Mouse (Mus musculus): ENCODE measurements around the gene Ccdc69. TPM values are rescaled to one million over a fixed set of nuclear protein-coding genes. Genes with fewer than 3 reads are reported as not detected.

Ccdc69 gene
- polyA plus RNA-seq, 1 experiment, result 2.2 TPM

DNA sequence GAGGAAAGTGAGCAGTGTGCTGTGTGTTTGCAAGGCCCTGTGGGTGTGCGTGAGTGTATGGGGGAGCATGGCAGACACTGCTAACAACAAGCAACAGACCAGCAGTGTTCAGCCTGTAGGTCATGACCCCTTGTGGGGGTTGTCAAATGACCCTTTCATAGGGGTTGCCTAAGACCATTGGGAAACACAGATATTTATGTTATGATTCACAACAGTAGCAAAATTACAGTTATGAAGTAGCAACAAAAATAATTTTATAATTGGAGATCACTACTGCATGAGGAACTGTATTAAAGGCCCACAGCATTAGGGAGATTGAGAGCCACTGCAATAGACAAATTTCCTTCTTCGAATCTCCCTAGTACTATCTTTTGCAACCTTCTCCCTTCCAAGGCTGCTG, 58.2 kb downstream of the Ccdc69 start:
- Histone ChIP-seq H3K4me1 (ENCODE audit: control insufficient read depth, insufficient read depth, low read length) (peaks cover 14% of the 10 kb centered on the region), H3K36me3 (ENCODE audit: control insufficient read depth, insufficient read depth, low read length) (no peaks in the 10 kb centered on the region), H3K27me3 (ENCODE audit: control insufficient read depth, insufficient read depth, low read length) (no peaks in the 10 kb centered on the region), H3K4me3 (ENCODE audit: control insufficient read depth, low read depth, low read length) (no peak overlapping the region), H3K27ac (ENCODE audit: control insufficient read depth, insufficient read depth, low read depth, low read length) (no peak overlapping the region)
- TF ChIP-seq POLR2A (IDR thresholded peaks at IDR 0.05; ENCODE audit: control insufficient read depth, low read depth, low read length) (no peak), CTCF (IDR thresholded peaks at IDR 0.05; ENCODE audit: control insufficient read depth, insufficient read depth, insufficient replicate concordance, low read depth, low read length) (no peak)

DNA sequence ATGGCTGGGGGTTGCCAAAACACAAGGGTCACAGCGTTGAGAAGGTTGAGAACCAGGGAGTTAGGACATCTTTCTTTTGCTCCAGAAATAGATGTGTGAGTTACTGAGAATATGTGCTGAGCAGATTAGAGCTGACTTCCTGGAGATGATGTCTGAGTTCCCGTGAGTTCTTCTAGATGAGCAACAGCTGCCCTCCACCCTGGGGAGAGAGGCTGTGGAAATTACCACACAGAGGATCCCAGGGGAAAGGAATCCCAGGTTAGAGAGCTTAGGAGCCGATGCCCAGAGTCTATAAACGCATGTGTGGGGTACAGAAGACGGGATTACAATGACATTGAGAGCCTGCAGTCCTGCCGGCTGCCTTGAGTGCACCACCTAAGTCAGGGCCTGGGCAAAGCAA, 59.9 kb downstream of the Ccdc69 start:
- Histone ChIP-seq H3K4me1 (ENCODE audit: control insufficient read depth, insufficient read depth, low read length) (peaks cover 9% of the 10 kb centered on the region), H3K27ac (ENCODE audit: control insufficient read depth, insufficient read depth, low read depth, low read length) (no peak overlapping the region), H3K4me3 (ENCODE audit: control insufficient read depth, low read depth, low read length) (no peak overlapping the region), H3K36me3 (ENCODE audit: control insufficient read depth, insufficient read depth, low read length) (no peaks in the 10 kb centered on the region), H3K27me3 (ENCODE audit: control insufficient read depth, insufficient read depth, low read length) (no peaks in the 10 kb centered on the region)
- TF ChIP-seq CTCF (IDR thresholded peaks at IDR 0.05; ENCODE audit: control insufficient read depth, insufficient read depth, insufficient replicate concordance, low read depth, low read length) (no peak), POLR2A (IDR thresholded peaks at IDR 0.05; ENCODE audit: control insufficient read depth, low read depth, low read length) (no peak)

DNA sequence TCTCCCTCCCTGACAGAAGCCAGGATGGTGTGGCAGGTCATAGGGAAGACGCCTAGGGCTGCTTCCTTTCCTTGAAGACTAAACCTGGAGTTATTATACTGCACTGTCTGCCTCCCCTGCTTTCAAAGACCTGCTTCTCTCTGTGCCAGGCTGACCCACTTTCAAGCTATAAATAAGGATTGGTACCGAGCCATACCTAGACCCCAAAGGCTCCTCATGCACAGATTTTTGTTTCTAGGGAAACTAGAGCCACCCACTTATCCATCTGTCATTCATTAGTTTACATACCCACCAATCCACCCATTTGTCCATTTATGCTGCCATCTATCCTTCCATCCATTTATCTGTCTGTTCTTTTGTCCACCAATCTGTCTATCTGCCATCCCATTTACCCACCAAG, 60.7 kb downstream of the Ccdc69 start:
- H3K27ac ChIP-seq (ENCODE audit: control insufficient read depth, insufficient read depth, low read depth, low read length), result no peak overlapping the region
- TF ChIP-seq POLR2A (IDR thresholded peaks at IDR 0.05; ENCODE audit: control insufficient read depth, low read depth, low read length) (no peak), CTCF (IDR thresholded peaks at IDR 0.05; ENCODE audit: control insufficient read depth, insufficient read depth, insufficient replicate concordance, low read depth, low read length) (no peak)
- no peak overlapping the region for H3K4me3 ChIP-seq (ENCODE audit: control insufficient read depth, low read depth, low read length)
- H3K36me3 ChIP-seq (ENCODE audit: control insufficient read depth, insufficient read depth, low read length), result no peaks in the 10 kb centered on the region
- peaks cover 9% of the 10 kb centered on the region; the same call in 1 of the 2 replicates for H3K4me1 ChIP-seq (ENCODE audit: control insufficient read depth, insufficient read depth, low read length)
- no peaks in the 10 kb centered on the region for H3K27me3 ChIP-seq (ENCODE audit: control insufficient read depth, insufficient read depth, low read length)

DNA sequence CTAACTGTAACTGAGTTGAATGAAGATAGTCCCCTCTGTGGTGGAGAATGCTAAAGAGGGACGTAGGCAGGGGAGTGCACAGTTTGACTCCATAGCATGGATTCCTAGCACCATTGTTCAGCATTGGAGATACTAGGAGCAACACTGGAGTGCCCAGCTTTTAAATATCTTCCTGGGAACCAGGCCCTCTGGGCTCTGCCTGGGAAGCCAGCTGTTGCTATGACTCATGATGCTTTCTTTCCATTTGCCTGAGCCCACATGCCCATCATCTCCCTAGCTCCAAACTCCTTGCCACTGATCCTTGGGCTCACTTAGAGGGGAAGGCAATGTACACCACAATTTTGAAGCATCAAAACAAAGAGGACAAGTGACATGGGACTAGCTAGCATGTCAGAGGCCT, 61.2 kb downstream of the Ccdc69 start:
- TF ChIP-seq CTCF (IDR thresholded peaks at IDR 0.05; ENCODE audit: control insufficient read depth, insufficient read depth, insufficient replicate concordance, low read depth, low read length) (no peak), POLR2A (IDR thresholded peaks at IDR 0.05; ENCODE audit: control insufficient read depth, low read depth, low read length) (no peak)
- H3K4me1 ChIP-seq (ENCODE audit: control insufficient read depth, insufficient read depth, low read length), result peaks cover 9% of the 10 kb centered on the region; the same call in 1 of the 2 replicates
- H3K36me3 ChIP-seq (ENCODE audit: control insufficient read depth, insufficient read depth, low read length), result no peaks in the 10 kb centered on the region
- no peak overlapping the region for H3K27ac ChIP-seq (ENCODE audit: control insufficient read depth, insufficient read depth, low read depth, low read length)
- no peak overlapping the region for H3K4me3 ChIP-seq (ENCODE audit: control insufficient read depth, low read depth, low read length)
- no peaks in the 10 kb centered on the region for H3K27me3 ChIP-seq (ENCODE audit: control insufficient read depth, insufficient read depth, low read length)

DNA sequence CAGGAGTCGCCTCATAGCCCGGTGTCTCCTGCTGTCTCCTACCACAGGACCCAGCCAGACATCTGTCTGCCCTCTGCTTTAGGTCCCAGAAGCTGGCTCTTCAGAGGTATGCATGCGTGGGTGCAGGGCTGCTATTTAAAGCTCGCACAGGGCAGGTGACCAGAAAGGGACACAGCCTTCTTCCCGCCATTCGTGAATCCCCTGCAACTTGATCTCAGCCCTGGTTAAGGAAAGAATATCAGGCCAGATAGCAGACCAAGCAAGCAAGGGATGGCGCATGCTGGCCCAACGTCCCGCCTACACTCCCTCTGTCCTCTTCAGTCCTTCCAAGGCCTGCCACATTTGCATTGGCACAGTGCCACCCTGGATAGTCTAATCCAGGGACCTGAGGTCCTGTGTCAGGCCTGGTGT, 62.1 kb downstream of the Ccdc69 start:
- peaks cover 9% of the 10 kb centered on the region; the same call in 1 of the 2 replicates for H3K4me1 ChIP-seq (ENCODE audit: control insufficient read depth, insufficient read depth, low read length)
- no peaks in the 10 kb centered on the region for H3K36me3 ChIP-seq (ENCODE audit: control insufficient read depth, insufficient read depth, low read length)
- no peak overlapping the region for H3K4me3 ChIP-seq (ENCODE audit: control insufficient read depth, low read depth, low read length)

DNA sequence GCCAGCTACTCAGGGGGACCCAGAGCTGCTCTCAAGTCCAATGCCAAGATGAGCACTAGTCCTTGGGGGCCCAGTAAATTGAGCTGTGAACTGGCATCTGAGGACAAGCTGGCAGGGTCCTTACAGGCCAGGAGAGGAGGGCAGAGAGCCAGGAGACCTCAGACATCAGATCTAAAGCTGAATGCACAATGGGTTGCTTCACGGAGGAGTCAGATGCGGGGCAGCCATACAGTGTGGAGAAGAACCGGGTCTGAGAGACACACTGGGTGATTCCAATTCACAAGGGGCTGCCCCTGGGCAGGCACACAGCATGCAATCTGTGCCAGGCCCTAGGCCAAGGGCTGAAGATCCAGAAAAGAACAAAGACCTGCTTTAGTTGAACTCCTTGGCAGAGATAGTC, 62.7 kb downstream of the Ccdc69 start:
- Histone ChIP-seq H3K4me3 (ENCODE audit: control insufficient read depth, low read depth, low read length) (no peak overlapping the region), H3K27ac (ENCODE audit: control insufficient read depth, insufficient read depth, low read depth, low read length) (no peak overlapping the region), H3K36me3 (ENCODE audit: control insufficient read depth, insufficient read depth, low read length) (no peaks in the 10 kb centered on the region), H3K27me3 (ENCODE audit: control insufficient read depth, insufficient read depth, low read length) (no peaks in the 10 kb centered on the region), H3K4me1 (ENCODE audit: control insufficient read depth, insufficient read depth, low read length) (peaks cover 9% of the 10 kb centered on the region; the same call in 1 of the 2 replicates)
- TF ChIP-seq POLR2A (IDR thresholded peaks at IDR 0.05; ENCODE audit: control insufficient read depth, low read depth, low read length), result no peak
- TF ChIP-seq CTCF (IDR thresholded peaks at IDR 0.05; ENCODE audit: control insufficient read depth, insufficient read depth, insufficient replicate concordance, low read depth, low read length), result no peak

More for the DNA sequence above, 62.1 kb downstream of the Ccdc69 start:
- no peak for TF ChIP-seq POLR2A (IDR thresholded peaks at IDR 0.05; ENCODE audit: control insufficient read depth, low read depth, low read length)
- no peak for TF ChIP-seq CTCF (IDR thresholded peaks at IDR 0.05; ENCODE audit: control insufficient read depth, insufficient read depth, insufficient replicate concordance, low read depth, low read length)
- no peak overlapping the region for H3K27ac ChIP-seq (ENCODE audit: control insufficient read depth, insufficient read depth, low read depth, low read length)
- no peaks in the 10 kb centered on the region for H3K27me3 ChIP-seq (ENCODE audit: control insufficient read depth, insufficient read depth, low read length)

DNA sequence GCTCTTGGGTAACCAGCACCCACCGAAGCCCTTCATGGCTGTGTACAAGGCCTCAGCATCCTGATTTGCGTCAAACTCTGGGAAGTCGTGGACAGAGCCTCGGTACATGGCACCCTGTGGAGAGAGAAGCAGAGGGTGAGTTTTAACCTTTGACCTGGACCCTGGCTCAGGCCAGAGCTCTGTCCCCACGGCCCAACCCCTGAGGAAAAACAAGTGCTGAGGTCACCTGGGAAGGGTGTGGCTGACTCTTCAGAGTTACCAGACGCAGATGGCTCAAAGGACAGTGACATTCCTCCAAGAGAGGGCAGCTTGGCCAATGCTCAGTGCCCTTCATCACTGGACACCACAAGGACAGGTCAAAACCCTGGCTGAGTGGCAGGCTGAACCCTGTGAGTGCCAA, 64.1 kb downstream of the Ccdc69 start:
- TF ChIP-seq POLR2A (IDR thresholded peaks at IDR 0.05; ENCODE audit: control insufficient read depth, low read depth, low read length) (no peak), CTCF (IDR thresholded peaks at IDR 0.05; ENCODE audit: control insufficient read depth, insufficient read depth, insufficient replicate concordance, low read depth, low read length) (no peak)
- Histone ChIP-seq H3K27ac (ENCODE audit: control insufficient read depth, insufficient read depth, low read depth, low read length) (no peak overlapping the region), H3K36me3 (ENCODE audit: control insufficient read depth, insufficient read depth, low read length) (no peaks in the 10 kb centered on the region)

More for the DNA sequence above, 64.1 kb downstream of the Ccdc69 start:
- H3K27me3 ChIP-seq (ENCODE audit: control insufficient read depth, insufficient read depth, low read length), result no peaks in the 10 kb centered on the region
- peak overlapping the region; percentile 65 for H3K4me3 ChIP-seq (ENCODE audit: control insufficient read depth, low read depth, low read length)
- peaks cover 9% of the 10 kb centered on the region; the same call in 1 of the 2 replicates for H3K4me1 ChIP-seq (ENCODE audit: control insufficient read depth, insufficient read depth, low read length)

All from testis, adult 2 months (tissue).